Mouse (Mus musculus) spleen, adult 2 months (tissue): ENCODE data around the gene Sh3pxd2b.

Experiments used
- CTCF ChIP-seq: fragments of 200-500 bp; IDR thresholded peaks from 2 replicates; pipeline ENCODE4 v1.5.1; 2011; ENCODE audit warnings: mild to moderate bottlenecking, inconsistent platforms; ENCODE audit not compliant: insufficient read depth, insufficient read length, insufficient replicate concordance; ENCODE audit errors: extremely low read depth
- POLR2A ChIP-seq: fragments of 200-500 bp; IDR thresholded peaks from 2 replicates; pipeline ENCODE4 v1.6.1; 2011; ENCODE audit warnings: low read depth, low read length, inconsistent platforms

DNA sequence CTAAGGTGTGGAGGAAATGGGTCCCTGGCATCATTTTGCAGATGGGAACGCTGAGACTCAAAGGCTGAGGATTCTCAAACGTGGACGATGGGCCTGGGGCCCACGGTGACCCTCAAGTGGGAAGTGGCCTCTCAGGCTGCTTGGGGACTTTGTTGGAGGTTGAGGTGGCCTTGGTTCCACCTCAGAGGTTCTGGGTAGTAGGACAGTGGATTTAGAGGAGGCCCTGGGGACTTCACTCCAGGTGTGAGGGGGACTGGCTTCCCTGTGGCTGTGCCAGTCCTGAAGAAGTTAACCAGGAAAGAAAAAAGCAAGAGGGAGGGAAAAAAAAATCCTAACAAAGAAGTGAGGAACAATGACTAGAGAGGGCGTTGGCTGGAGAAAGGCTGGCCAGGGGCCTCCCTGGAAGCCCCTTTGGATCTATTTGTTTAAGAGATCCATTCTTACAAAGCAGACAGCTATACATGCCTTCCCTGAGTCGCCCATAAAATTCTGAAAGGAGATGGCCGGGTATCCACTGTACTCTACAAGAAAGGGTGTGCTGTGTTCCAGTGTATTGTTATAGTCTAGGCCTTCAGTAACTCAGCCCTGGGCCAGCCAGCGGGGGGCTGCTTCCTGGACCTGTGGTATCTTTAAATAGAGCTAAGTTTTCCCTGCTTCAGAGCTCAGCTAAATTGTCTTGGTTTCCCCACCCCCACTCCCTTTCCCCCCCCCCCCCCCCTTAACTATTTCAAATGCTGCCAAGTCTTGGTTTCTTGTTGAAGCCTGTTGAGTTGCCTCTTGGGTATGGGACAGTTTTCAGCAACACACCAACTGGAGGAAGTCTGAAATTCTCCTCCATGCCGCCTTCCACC, 1.0 kb downstream of the Sh3pxd2b start:
- TF ChIP-seq CTCF (no peak), POLR2A (no peak)
